Mouse (Mus musculus) urinary bladder, postnatal 36 days (tissue): ENCODE measurements at regions not wholly inside any gene's neighbourhood (a gene's known extent, or its start where the extent isn't known, plus 50 kb on each side); places are given as distances from the start of the nearest gene placed in this dataset.

Source experiments
- DNase-seq, 2 experiments: peaks; one replicate each; pipeline ENCODE4 v3.0.0; 2022; ENCODE audit warnings: low spot score in 2 of 2, mixed read lengths in 1 of 2

- DNase-seq = no peak
Observed at GRCm38 (mm10) chr19:14035371-14035770, 122.0 kb downstream of the Olfr1505 start.

GRCm38 (mm10) chr19:14035785-14036184 lies 122.5 kb downstream of the Olfr1505 start:
- DNase-seq = no peak

- no peak for DNase-seq
Observed at GRCm38 (mm10) chr19:14036750-14037149, 123.4 kb downstream of the Olfr1505 start.

GRCm38 (mm10) chr19:14042753-14043152 lies 129.4 kb downstream of the Olfr1505 start:
- no peak for DNase-seq

- no peak for DNase-seq
Observed at GRCm38 (mm10) chr19:14045456-14045855, 132.1 kb downstream of the Olfr1505 start.

GRCm38 (mm10) chr19:14052052-14052451 lies 138.7 kb downstream of the Olfr1505 start:
- no peak for DNase-seq

GRCm38 (mm10) chr19:14080538-14080937 lies 167.2 kb downstream of the Olfr1505 start:
- DNase-seq = no peak

GRCm38 (mm10) chr19:14084726-14085125 lies 171.4 kb downstream of the Olfr1505 start:
- DNase-seq = no peak

- no peak for DNase-seq
Observed at GRCm38 (mm10) chr19:14090106-14090505, 176.8 kb downstream of the Olfr1505 start.

GRCm38 (mm10) chr19:14094191-14094590 lies 180.9 kb downstream of the Olfr1505 start:
- no peak for DNase-seq

- no peak for DNase-seq
Observed at GRCm38 (mm10) chr19:14096187-14096586, 182.9 kb downstream of the Olfr1505 start.

GRCm38 (mm10) chr19:14109091-14109490 lies 195.8 kb downstream of the Olfr1505 start:
- no peak for DNase-seq

- DNase-seq = no peak
Observed at GRCm38 (mm10) chr19:14123348-14124113, 210.2 kb downstream of the Olfr1505 start.

GRCm38 (mm10) chr19:14124250-14124827 lies 211.0 kb downstream of the Olfr1505 start:
- DNase-seq = no peak

GRCm38 (mm10) chr19:14124986-14125385 lies 211.7 kb downstream of the Olfr1505 start:
- DNase-seq = no peak

- no peak for DNase-seq
Observed at GRCm38 (mm10) chr19:14128397-14129209, 215.3 kb downstream of the Olfr1505 start.

GRCm38 (mm10) chr19:14161217-14161616 lies 247.9 kb downstream of the Olfr1505 start:
- DNase-seq = no peak

- DNase-seq = no peak
Observed at GRCm38 (mm10) chr19:14162773-14163172, 249.4 kb downstream of the Olfr1505 start.

GRCm38 (mm10) chr19:14165775-14166174 lies 252.4 kb downstream of the Olfr1505 start:
- no peak for DNase-seq

- peak; percentile 8 to 12 for DNase-seq
Observed at GRCm38 (mm10) chr19:14180244-14180643, 266.9 kb downstream of the Olfr1505 start.

- DNase-seq = no peak
Observed at GRCm38 (mm10) chr19:14180956-14181355, 267.6 kb downstream of the Olfr1505 start.

GRCm38 (mm10) chr19:14181661-14182415 lies 268.5 kb downstream of the Olfr1505 start:
- peak in 1 of 2 experiments; percentile 3 for DNase-seq
